Comparison of ENCODE assay signal across 8 mouse cellular contexts in genomic region chr15:95725866-95726265, GRCm38 (mm10).
A peak's percentile ranks its signal among the peaks of the same experiment; 100 is the strongest.
DNase-seq lines count a peak whose midpoint lies in the region; ATAC-seq and TF ChIP-seq lines count a peak whose summit lies in the region.

No protein-coding gene starts in this region.

- 35% methylated on average over 11 of the region's 11 CpGs for WGBS in neural tube, embryonic 15.5 days
- 35% methylated on average over 11 of the region's 11 CpGs for WGBS in kidney, embryonic 15.5 days
- WGBS in liver, adult 2 months, result 36% methylated on average over 11 of the region's 11 CpGs

- H3K79me2 ChIP-seq in liver, adult 2 months (ENCODE audit: control insufficient read depth, insufficient read depth, low read length), result no peaks in the 10 kb centered on the region

- no peak overlapping the region for H3K4me2 ChIP-seq in neural tube, embryonic 15.5 days
- no peak overlapping the region for H3K4me2 ChIP-seq in kidney, embryonic 15.5 days

- no peaks in the 10 kb centered on the region for H3K4me1 ChIP-seq in neural tube, embryonic 15.5 days
- H3K4me1 ChIP-seq in kidney, embryonic 15.5 days, result 0 out of 2 replicates have a peak, but pooled peaks cover 6% of the 10 kb centered on the region
- H3K4me1 ChIP-seq in liver, adult 2 months (ENCODE audit: control insufficient read depth, insufficient read depth, low read length), result no peaks in the 10 kb centered on the region

- TF ChIP-seq POLR2A in liver, adult 2 months (IDR thresholded peaks at IDR 0.05; ENCODE audit: extremely low read depth, insufficient read depth, low read length), result no peak

- no peak overlapping the region for H3K4me3 ChIP-seq in neural tube, embryonic 15.5 days (replicated peaks)
- no peak overlapping the region for H3K4me3 ChIP-seq in kidney, embryonic 15.5 days (replicated peaks)
- H3K4me3 ChIP-seq in liver, adult 2 months (ENCODE audit: insufficient read depth, low read depth, low read length), result no peak overlapping the region

- peak; percentile 92 for TF ChIP-seq CTCF in liver, adult 2 months (IDR thresholded peaks at IDR 0.05; ENCODE audit: low read depth, low read length)

- DNase-seq in neural tube, embryonic 10.5 days (ENCODE audit: extremely low spot score, low spot score), result peak; percentile 67
- DNase-seq in cerebellum, adult 9-11 months, result peak; percentile 14
- DNase-seq in gastrocnemius, postnatal 36 days, result peak; percentile 34 to 46
- peak; percentile 34 for DNase-seq in liver, adult 2 months (ENCODE audit: extremely low read depth, low read depth, low spot score)
- DNase-seq in retina, postnatal 7 days (ENCODE audit: low read depth, low spot score), result peak; percentile 59
- DNase-seq in urinary bladder, adult 18-20 months (ENCODE audit: low spot score in 2 of 2), result peak; percentile 61 to 66

- no peaks in the 10 kb centered on the region for H3K27me3 ChIP-seq in neural tube, embryonic 15.5 days (replicated peaks)
- no peaks in the 10 kb centered on the region for H3K27me3 ChIP-seq in kidney, embryonic 15.5 days
- no peaks in the 10 kb centered on the region for H3K27me3 ChIP-seq in liver, adult 2 months (ENCODE audit: control insufficient read depth, insufficient read depth, low read length)

- intact Hi-C loops in gastrocnemius, postnatal 36 days (cut with DNase I), result no loop called here

- no peaks in the 10 kb centered on the region for H3K9me3 ChIP-seq in neural tube, embryonic 15.5 days (replicated peaks)
- H3K9me3 ChIP-seq in kidney, embryonic 15.5 days (replicated peaks), result no peaks in the 10 kb centered on the region

- H3K27ac ChIP-seq in neural tube, embryonic 15.5 days (replicated peaks), result no peak overlapping the region
- no peak overlapping the region for H3K27ac ChIP-seq in kidney, embryonic 15.5 days
- H3K27ac ChIP-seq in liver, adult 2 months (replicated peaks; ENCODE audit: insufficient read depth, low read depth, low read length), result no peak overlapping the region

- no peak for ATAC-seq in neural tube, embryonic 15.5 days (ENCODE audit: low FRiP score)
- 0 out of 2 replicates have a peak, but pooled peaks have one; percentile 43 for ATAC-seq in kidney, embryonic 15.5 days (replicated peaks; ENCODE audit: low FRiP score)

- H3K9ac ChIP-seq in neural tube, embryonic 15.5 days (replicated peaks), result no peak overlapping the region
- H3K9ac ChIP-seq in kidney, embryonic 15.5 days, result no peak overlapping the region
- no peak overlapping the region for H3K9ac ChIP-seq in liver, adult 2 months (ENCODE audit: low read depth, low read length)

- H3K36me3 ChIP-seq in neural tube, embryonic 15.5 days, result no peaks in the 10 kb centered on the region
- no peaks in the 10 kb centered on the region for H3K36me3 ChIP-seq in kidney, embryonic 15.5 days
- H3K36me3 ChIP-seq in liver, adult 2 months (ENCODE audit: control insufficient read depth, insufficient read depth, low read length), result no peaks in the 10 kb centered on the region

Comparison
In these comparisons a context has a peak if more than half of its experiments do, and no peak if none do; other contexts are left out.
1. DNase-seq: peak in every context shown above with its lines; median percentile 67 in neural tube, embryonic 10.5 days; 64 in urinary bladder, adult 18-20 months; 59 in retina, postnatal 7 days; 40 in gastrocnemius, postnatal 36 days; 34 in liver, adult 2 months; 14 in cerebellum, adult 9-11 months.